Mouse (Mus musculus): Measurements from ENCODE around the gene Zdhhc19. TPM values are rescaled to one million over a fixed set of nuclear protein-coding genes. Genes with fewer than 3 reads are reported as not detected.

Zdhhc19 gene
- polyA plus RNA-seq, 1 experiment from 2014 or later = 0.26 TPM

- no peak overlapping the region for H3K4me3 ChIP-seq (ENCODE audit: low read depth, low read length)
- WGBS = 87% methylated on average over 12 of the region's 12 CpGs
These were observed 21.9 kb downstream of the Zdhhc19 start for GRCm38 (mm10) chr16:32517785-32518481.

GRCm38 (mm10) chr16:32519656-32520371, 23.7 kb downstream of the Zdhhc19 start:
- no peak overlapping the region for H3K9ac ChIP-seq (ENCODE audit: low read depth, low read length)
- ATAC-seq = no peak
- no peaks in the 10 kb centered on the region for H3K9me3 ChIP-seq (replicated peaks; ENCODE audit: control insufficient read depth, low read length, poor library complexity, severe bottlenecking)
- H3K4me2 ChIP-seq (ENCODE audit: low read length) = no peak overlapping the region
- no peaks in the 10 kb centered on the region for H3K27me3 ChIP-seq (ENCODE audit: control insufficient read depth, insufficient read depth, low read depth, low read length)
- no peak overlapping the region for H3K4me3 ChIP-seq (ENCODE audit: low read depth, low read length)
- 0 out of 2 replicates have a peak overlapping the region, but pooled peaks have one; percentile 23 for H3K27ac ChIP-seq (ENCODE audit: low read length)
- peaks cover 21% of the 10 kb centered on the region for H3K4me1 ChIP-seq (ENCODE audit: control insufficient read depth, insufficient read depth, low read length)
- H3K36me3 ChIP-seq (ENCODE audit: control insufficient read depth, insufficient read depth, low read length) = no peaks in the 10 kb centered on the region
- WGBS = 83% methylated on average over 15 of the region's 15 CpGs

More at GRCm38 (mm10) chr16:32517785-32518481, 21.9 kb downstream of the Zdhhc19 start:
- no peaks in the 10 kb centered on the region for H3K9me3 ChIP-seq (replicated peaks; ENCODE audit: control insufficient read depth, low read length, poor library complexity, severe bottlenecking)
- no peak overlapping the region for H3K27ac ChIP-seq (ENCODE audit: low read length)
- H3K9ac ChIP-seq (ENCODE audit: low read depth, low read length) = no peak overlapping the region
- peaks cover 14% of the 10 kb centered on the region for H3K4me1 ChIP-seq (ENCODE audit: control insufficient read depth, insufficient read depth, low read length)
- H3K4me2 ChIP-seq (ENCODE audit: low read length) = no peak overlapping the region
- no peaks in the 10 kb centered on the region for H3K36me3 ChIP-seq (ENCODE audit: control insufficient read depth, insufficient read depth, low read length)
- no peaks in the 10 kb centered on the region for H3K27me3 ChIP-seq (ENCODE audit: control insufficient read depth, insufficient read depth, low read depth, low read length)
- no peak for ATAC-seq

GRCm38 (mm10) chr16:32520372-32520748, 24.3 kb downstream of the Zdhhc19 start:
- Histone ChIP-seq H3K9me3 (replicated peaks; ENCODE audit: control insufficient read depth, low read length, poor library complexity, severe bottlenecking) (no peaks in the 10 kb centered on the region), H3K27ac (ENCODE audit: low read length) (0 out of 2 replicates have a peak overlapping the region, but pooled peaks have one; percentile 23), H3K27me3 (ENCODE audit: control insufficient read depth, insufficient read depth, low read depth, low read length) (no peaks in the 10 kb centered on the region), H3K9ac (ENCODE audit: low read depth, low read length) (no peak overlapping the region), H3K4me1 (ENCODE audit: control insufficient read depth, insufficient read depth, low read length) (peaks cover 21% of the 10 kb centered on the region), H3K4me3 (ENCODE audit: low read depth, low read length) (no peak overlapping the region), H3K36me3 (ENCODE audit: control insufficient read depth, insufficient read depth, low read length) (no peaks in the 10 kb centered on the region), H3K4me2 (ENCODE audit: low read length) (no peak overlapping the region)
- ATAC-seq = no peak
- WGBS = 41% methylated on average over 9 of the region's 9 CpGs

- Histone ChIP-seq H3K9me3 (replicated peaks; ENCODE audit: control insufficient read depth, low read length, poor library complexity, severe bottlenecking) (no peaks in the 10 kb centered on the region), H3K36me3 (ENCODE audit: control insufficient read depth, insufficient read depth, low read length) (no peaks in the 10 kb centered on the region), H3K4me2 (ENCODE audit: low read length) (no peak overlapping the region), H3K4me3 (ENCODE audit: low read depth, low read length) (no peak overlapping the region), H3K9ac (ENCODE audit: low read depth, low read length) (no peak overlapping the region), H3K27me3 (ENCODE audit: control insufficient read depth, insufficient read depth, low read depth, low read length) (no peaks in the 10 kb centered on the region), H3K27ac (ENCODE audit: low read length) (no peak overlapping the region), H3K4me1 (ENCODE audit: control insufficient read depth, insufficient read depth, low read length) (peaks cover 8% of the 10 kb centered on the region)
- WGBS = 90% methylated on average over 6 of the region's 6 CpGs
- no peak for ATAC-seq
These were observed 26.6 kb downstream of the Zdhhc19 start for GRCm38 (mm10) chr16:32522578-32523194.

GRCm38 (mm10) chr16:32523462-32524243, 27.6 kb downstream of the Zdhhc19 start:
- H3K9me3 ChIP-seq (replicated peaks; ENCODE audit: control insufficient read depth, low read length, poor library complexity, severe bottlenecking) = no peaks in the 10 kb centered on the region
- ATAC-seq = peak; percentile 54; the same call in 1 of the 2 replicates
- H3K4me2 ChIP-seq (ENCODE audit: low read length) = no peak overlapping the region
- no peaks in the 10 kb centered on the region for H3K36me3 ChIP-seq (ENCODE audit: control insufficient read depth, insufficient read depth, low read length)
- peaks cover 8% of the 10 kb centered on the region for H3K4me1 ChIP-seq (ENCODE audit: control insufficient read depth, insufficient read depth, low read length)
- H3K27ac ChIP-seq (ENCODE audit: low read length) = no peak overlapping the region; the same call in 1 of the 2 replicates
- no peaks in the 10 kb centered on the region for H3K27me3 ChIP-seq (ENCODE audit: control insufficient read depth, insufficient read depth, low read depth, low read length)
- H3K9ac ChIP-seq (ENCODE audit: low read depth, low read length) = no peak overlapping the region
- H3K4me3 ChIP-seq (ENCODE audit: low read depth, low read length) = no peak overlapping the region
- WGBS = 50% methylated on average over 8 of the region's 8 CpGs

- no peak overlapping the region for H3K9ac ChIP-seq (ENCODE audit: low read depth, low read length)
- H3K4me1 ChIP-seq (ENCODE audit: control insufficient read depth, insufficient read depth, low read length) = peaks cover 8% of the 10 kb centered on the region
- 40% methylated on average over 5 of the region's 5 CpGs for WGBS
- H3K9me3 ChIP-seq (replicated peaks; ENCODE audit: control insufficient read depth, low read length, poor library complexity, severe bottlenecking) = no peaks in the 10 kb centered on the region
- no peaks in the 10 kb centered on the region for H3K36me3 ChIP-seq (ENCODE audit: control insufficient read depth, insufficient read depth, low read length)
- no peaks in the 10 kb centered on the region for H3K27me3 ChIP-seq (ENCODE audit: control insufficient read depth, insufficient read depth, low read depth, low read length)
- H3K27ac ChIP-seq (ENCODE audit: low read length) = peak overlapping the region; percentile 23
- no peak overlapping the region for H3K4me2 ChIP-seq (ENCODE audit: low read length)
- H3K4me3 ChIP-seq (ENCODE audit: low read depth, low read length) = no peak overlapping the region
- ATAC-seq = no peak
These were observed 28.2 kb downstream of the Zdhhc19 start for GRCm38 (mm10) chr16:32524244-32524615.

- H3K4me3 ChIP-seq (ENCODE audit: low read depth, low read length) = no peak overlapping the region
- 66% methylated on average over 7 of the region's 7 CpGs for WGBS
- no peaks in the 10 kb centered on the region for H3K9me3 ChIP-seq (replicated peaks; ENCODE audit: control insufficient read depth, low read length, poor library complexity, severe bottlenecking)
These were observed 30.8 kb downstream of the Zdhhc19 start for GRCm38 (mm10) chr16:32526906-32527305.

GRCm38 (mm10) chr16:32532878-32533826, 37.1 kb downstream of the Zdhhc19 start:
- H3K9ac ChIP-seq (ENCODE audit: low read depth, low read length) = no peak overlapping the region
- no peak for ATAC-seq
- H3K4me3 ChIP-seq (ENCODE audit: low read depth, low read length) = no peak overlapping the region
- H3K27ac ChIP-seq (ENCODE audit: low read length) = no peak overlapping the region
- no peaks in the 10 kb centered on the region for H3K27me3 ChIP-seq (ENCODE audit: control insufficient read depth, insufficient read depth, low read depth, low read length)
- H3K9me3 ChIP-seq (replicated peaks; ENCODE audit: control insufficient read depth, low read length, poor library complexity, severe bottlenecking) = no peaks in the 10 kb centered on the region
- H3K4me1 ChIP-seq (ENCODE audit: control insufficient read depth, insufficient read depth, low read length) = no peaks in the 10 kb centered on the region
- WGBS = 63% methylated on average over 18 of the region's 18 CpGs
- H3K4me2 ChIP-seq (ENCODE audit: low read length) = no peak overlapping the region
- H3K36me3 ChIP-seq (ENCODE audit: control insufficient read depth, insufficient read depth, low read length) = no peaks in the 10 kb centered on the region

More at GRCm38 (mm10) chr16:32526906-32527305, 30.8 kb downstream of the Zdhhc19 start:
- Histone ChIP-seq H3K4me2 (ENCODE audit: low read length) (no peak overlapping the region), H3K4me1 (ENCODE audit: control insufficient read depth, insufficient read depth, low read length) (peaks cover 8% of the 10 kb centered on the region), H3K27ac (ENCODE audit: low read length) (no peak overlapping the region), H3K9ac (ENCODE audit: low read depth, low read length) (no peak overlapping the region), H3K27me3 (ENCODE audit: control insufficient read depth, insufficient read depth, low read depth, low read length) (no peaks in the 10 kb centered on the region), H3K36me3 (ENCODE audit: control insufficient read depth, insufficient read depth, low read length) (no peaks in the 10 kb centered on the region)
- ATAC-seq = no peak
